Mouse (Mus musculus) midbrain, embryonic 14.5 days (tissue): ENCODE results near the gene 9930111J21Rik1. TPM values are rescaled to one million over a fixed set of nuclear protein-coding genes. Genes with fewer than 3 reads are reported as not detected.
"Not testable (repeated sequence)": the region's sequence is repeated elsewhere in the genome, so short reads cannot be mapped to it uniquely, and the experiment has no call there.

ENCODE experiments used
- ATAC-seq: fragments of 200-750 bp; cut with Nextera tagmentation; 2 replicates; pipeline ENCODE4 v1.8.0; 2017; ENCODE audit warnings: moderate number of reproducible peaks, moderate library complexity; ENCODE audit not compliant: low FRiP score, low TSS enrichment
- DNase-seq: peaks from one replicate; pipeline ENCODE4 v3.0.0-alpha.2; 2015
- H3K27ac ChIP-seq: fragments of 300-500 bp; sonication (generic); replicated peaks from 2 replicates; pipeline ENCODE4 v1.5.1; 2014; ENCODE audit warnings: mild to moderate bottlenecking, low read depth, low read length, moderate library complexity
- H3K27me3 ChIP-seq: fragments of 300-500 bp; sonication (generic); 2 replicates; pipeline ENCODE4 v1.6.1; 2014; ENCODE audit warnings: low read length, control low read depth, mixed read lengths; ENCODE audit not compliant: control insufficient read depth, insufficient read depth
- H3K36me3 ChIP-seq: fragments of 300-500 bp; sonication (generic); 2 replicates; pipeline ENCODE4 v1.6.1; 2014; ENCODE audit warnings: low read length, control low read depth; ENCODE audit not compliant: control insufficient read depth, insufficient read depth
- H3K4me1 ChIP-seq: fragments of 300-500 bp; sonication (generic); 2 replicates; pipeline ENCODE4 v1.6.1; 2014; ENCODE audit warnings: mild to moderate bottlenecking, antibody characterized with exemption, low read length, control low read depth; ENCODE audit not compliant: control insufficient read depth, insufficient read depth
- H3K4me2 ChIP-seq: fragments of 300-500 bp; sonication (generic); 2 replicates; pipeline ENCODE4 v1.6.1; 2014; ENCODE audit warnings: mild to moderate bottlenecking, low read length, moderate library complexity
- H3K4me3 ChIP-seq: fragments of 300-500 bp; sonication (generic); replicated peaks from 2 replicates; pipeline ENCODE4 v1.5.1; 2014; ENCODE audit warnings: low read depth, low read length
- H3K9ac ChIP-seq: fragments of 300-500 bp; sonication (generic); replicated peaks from 2 replicates; pipeline ENCODE4 v1.6.1; 2014; ENCODE audit warnings: mild to moderate bottlenecking, low read length, moderate library complexity
- H3K9me3 ChIP-seq: fragments of 300-500 bp; sonication (generic); 2 replicates; pipeline ENCODE4 v1.6.1; 2016; ENCODE audit warnings: low read length, control low read depth, mixed read lengths; ENCODE audit not compliant: control insufficient read depth
- WGBS: fragments of 180-500 bp; shearing (Covaris S2); extraction: QIAGEN DNeasy Blood & Tissue Kit; methylation state at CpG from one replicate; pipeline ENCODE4 v1.1.7; 2014; 5-methylcytosine and 5-hydroxymethylcytosine counted together
- polyA plus RNA-seq: library from polyadenylated mRNA; unstranded; fragments of >200 nt; fragmentation: Nextera tagmentation; extraction: Ambion mirVana; gene quantifications from 2 replicates; pipeline ENCODE4 v1.2.1, GENCODE M21; 2014

9930111J21Rik1 gene
- polyA plus RNA-seq, 1 experiment from 2014 or later, result 0.39 TPM

DNA sequence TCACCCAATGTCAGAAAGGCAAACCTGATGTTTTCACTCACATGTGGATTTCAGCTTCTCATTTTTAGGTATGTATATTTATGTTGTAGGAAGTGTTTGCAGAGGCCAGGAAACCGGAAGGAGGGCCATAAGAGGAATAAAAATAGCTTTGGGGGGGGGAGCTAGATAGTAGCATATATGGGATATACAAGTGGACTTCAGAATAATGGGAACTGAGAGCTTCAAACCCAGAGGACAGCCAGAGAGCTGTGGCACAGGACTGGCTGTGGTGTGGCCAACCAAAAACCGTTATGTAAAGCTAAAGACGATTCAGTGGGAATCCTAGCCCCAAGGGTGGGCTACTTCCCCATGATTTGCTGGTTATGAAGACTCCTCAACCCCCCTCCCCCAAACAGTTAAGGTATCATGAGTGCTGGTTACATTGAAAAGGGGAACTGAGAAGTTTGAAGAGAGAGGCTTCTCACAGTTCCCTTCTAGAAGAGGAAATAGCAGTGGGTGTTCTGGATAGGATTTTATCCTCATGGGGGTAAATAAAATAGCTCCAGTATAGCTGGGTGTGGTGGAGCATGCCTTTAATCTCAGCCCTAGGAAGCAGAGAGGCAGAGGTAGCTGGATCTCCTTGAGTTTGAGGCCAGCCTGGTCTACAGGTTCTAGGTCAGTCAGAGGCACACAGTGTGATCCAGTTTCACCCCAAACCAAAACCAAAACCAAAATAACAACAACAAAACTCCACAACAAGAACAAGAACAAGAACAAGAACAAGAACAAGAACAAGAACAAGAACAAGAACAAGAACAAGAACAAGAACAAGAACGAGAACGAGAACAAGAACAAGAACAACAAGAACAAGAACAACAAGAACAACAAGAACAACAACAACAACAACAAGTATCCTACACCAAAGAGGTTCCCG lies 78.3 kb downstream of the 9930111J21Rik1 start:
- not testable (repeated sequence) for ATAC-seq, DNase-seq, H3K4me2 ChIP-seq

DNA sequence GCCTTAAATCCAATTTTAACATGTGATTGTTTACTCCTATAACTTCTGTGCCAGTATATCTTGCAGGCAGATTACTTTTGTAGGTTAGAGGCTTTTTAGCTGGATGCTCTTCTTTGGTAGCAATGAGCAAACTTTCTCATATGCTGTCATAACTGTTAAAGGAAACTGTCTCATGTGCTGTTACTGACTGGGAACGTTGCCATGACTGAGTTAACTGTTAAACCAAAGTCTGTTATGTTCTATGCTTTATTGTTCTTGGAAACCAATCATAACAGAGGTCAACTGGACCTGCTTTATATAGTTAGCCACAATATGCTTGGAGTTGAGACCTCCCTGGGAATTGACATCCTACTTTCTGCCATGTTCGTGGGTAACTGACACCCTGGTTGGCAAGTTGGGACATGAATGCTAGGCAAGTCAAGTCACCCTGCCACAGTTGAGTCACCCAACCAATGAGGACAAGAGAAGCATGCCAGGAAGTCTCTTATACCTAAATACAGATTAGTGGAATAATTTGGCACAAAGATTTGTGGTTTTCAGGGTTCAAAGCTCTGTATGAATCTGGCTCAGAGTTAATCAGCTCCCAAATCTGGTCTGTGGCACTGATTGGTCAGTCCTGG lies 80.3 kb downstream of the 9930111J21Rik1 start:
- no peaks in the 10 kb centered on the region for H3K36me3 ChIP-seq
- WGBS, result 75% methylated on average over 2 of the region's 2 CpGs
- H3K27me3 ChIP-seq, result no peaks in the 10 kb centered on the region
- no peaks in the 10 kb centered on the region for H3K9me3 ChIP-seq
- no peak overlapping the region for H3K4me2 ChIP-seq
- ATAC-seq (no peak), DNase-seq (no peak)
- no peak overlapping the region for H3K27ac ChIP-seq
- no peak overlapping the region for H3K9ac ChIP-seq
- H3K4me3 ChIP-seq, result no peak overlapping the region
- H3K4me1 ChIP-seq, result no peaks in the 10 kb centered on the region

More for the DNA sequence above, 78.3 kb downstream of the 9930111J21Rik1 start:
- H3K4me1 ChIP-seq, H3K36me3 ChIP-seq, H3K9me3 ChIP-seq, H3K27ac ChIP-seq, H3K9ac ChIP-seq, H3K4me3 ChIP-seq, H3K27me3 ChIP-seq: not testable (repeated sequence)
- 82% methylated on average over 6 of the region's 6 CpGs for WGBS

Other genes with a start within 250 kb of the 9930111J21Rik1 start
- 505 and 506 TPM in 2 replicates for gene Rack1, start 179.1 kb downstream of the 9930111J21Rik1 start, polyA plus RNA-seq
- 6.3 and 8.4 TPM in 2 replicates for gene Trim41, start 162.0 kb downstream of the 9930111J21Rik1 start, polyA plus RNA-seq
- 0.75 and 1.6 TPM in 2 replicates for gene Trim7, start 153.3 kb downstream of the 9930111J21Rik1 start, polyA plus RNA-seq
- gene Gm12184, start 152.7 kb downstream of the 9930111J21Rik1 start, polyA plus RNA-seq, result 3.2 and 4.5 TPM in 2 replicates
- gene Irgm1, start 107.7 kb downstream of the 9930111J21Rik1 start, polyA plus RNA-seq, result 1.4 and 5.0 TPM in 2 replicates
- gene Gm5431, start 77.2 kb downstream of the 9930111J21Rik1 start, polyA plus RNA-seq, result 0.34 TPM in 1 of 2 replicates, not detected in the other
- 1.4 and 1.7 TPM in 2 replicates for gene Psme2b, start 33.2 kb downstream of the 9930111J21Rik1 start, polyA plus RNA-seq
- not detected in 2 replicates for gene Olfr56, start 509 bp downstream of the 9930111J21Rik1 start, polyA plus RNA-seq
- not detected in 2 replicates for gene Gm12185, start 12.8 kb upstream of the 9930111J21Rik1 start, polyA plus RNA-seq
- 0.74 TPM in 1 of 2 replicates, not detected in the other for gene Tgtp1, start 14.8 kb upstream of the 9930111J21Rik1 start, polyA plus RNA-seq
- gene 9930111J21Rik2, start 71.8 kb upstream of the 9930111J21Rik1 start, polyA plus RNA-seq, result 0.04 and 0.46 TPM in 2 replicates
- gene Tgtp2, start 84.8 kb upstream of the 9930111J21Rik1 start, polyA plus RNA-seq, result 0.76 TPM in 1 of 2 replicates, not detected in the other
- 0.16 and 3.5 TPM in 2 replicates for gene Ifi47, start 97.2 kb upstream of the 9930111J21Rik1 start, polyA plus RNA-seq
- gene Olfr1396, start 135.5 kb upstream of the 9930111J21Rik1 start, polyA plus RNA-seq, result not detected in 2 replicates
- not detected in 2 replicates for gene Olfr1395, start 162.9 kb upstream of the 9930111J21Rik1 start, polyA plus RNA-seq
- gene Olfr1394, start 175.0 kb upstream of the 9930111J21Rik1 start, polyA plus RNA-seq, result not detected in 2 replicates
- gene Btnl9, start 207.8 kb upstream of the 9930111J21Rik1 start, polyA plus RNA-seq, result not detected in 2 replicates
- 37.3 and 61.7 TPM in 2 replicates for gene Zfp62, start 223.9 kb upstream of the 9930111J21Rik1 start, polyA plus RNA-seq